35 mouse cellular contexts compared by ENCODE assay signal in genomic region chr16:49522576-49522975, GRCm38 (mm10).
"Had no signal": no experiment of that assay in that cellular context is flagged by ENCODE, and none has a peak within 500 bp of the region (broad histone marks: within the 10 kb centered on the region; RNA-seq: fewer than 3 reads in every experiment).

No protein-coding gene starts in this region.

- H3K36me3 ChIP-seq: heart, embryonic 12.5 days; heart, embryonic 13.5 days; heart, embryonic 15.5 days; hindbrain, embryonic 10.5 days; hindbrain, embryonic 12.5 days; hindbrain, embryonic 13.5 days; hindbrain, embryonic 15.5 days; intestine, embryonic 15.5 days; kidney, embryonic 15.5 days had no signal

- H3K4me3 ChIP-seq: heart, embryonic 12.5 days; heart, embryonic 13.5 days; heart, embryonic 15.5 days; hindbrain, embryonic 10.5 days; hindbrain, embryonic 12.5 days; hindbrain, embryonic 13.5 days; hindbrain, embryonic 15.5 days; intestine, embryonic 15.5 days; kidney, embryonic 15.5 days; layer of hippocampus, adult 2 months; left cerebral cortex, adult 2 months had no signal

- ATAC-seq: hindbrain, embryonic 16.5 days; hindbrain, postnatal 0 days; inflammation-experienced regulatory T-cells, adult 6 months; intestine, embryonic 15.5 days; intestine, embryonic 16.5 days; intestine, postnatal 0 days had no signal

- H3K27ac ChIP-seq: hindbrain, embryonic 10.5 days; hindbrain, embryonic 12.5 days; hindbrain, embryonic 13.5 days; hindbrain, embryonic 14.5 days; hindbrain, embryonic 15.5 days; hindbrain, postnatal 0 days; intestine, embryonic 15.5 days; kidney, embryonic 15.5 days; kidney, postnatal 0 days; layer of hippocampus, adult 2 months; left cerebral cortex, adult 2 months had no signal

- H3K9me3 ChIP-seq: heart, embryonic 12.5 days; heart, embryonic 13.5 days; heart, embryonic 15.5 days; hindbrain, embryonic 10.5 days; hindbrain, embryonic 12.5 days; hindbrain, embryonic 13.5 days; hindbrain, embryonic 15.5 days; intestine, embryonic 15.5 days; kidney, embryonic 15.5 days had no signal

- H3K4me1 ChIP-seq: hindbrain, embryonic 10.5 days; hindbrain, embryonic 12.5 days; hindbrain, embryonic 13.5 days; hindbrain, embryonic 15.5 days; intestine, embryonic 15.5 days had no signal

- H3K4me2 ChIP-seq: heart, embryonic 11.5 days; heart, embryonic 12.5 days; heart, embryonic 13.5 days; heart, embryonic 15.5 days; hindbrain, embryonic 12.5 days; hindbrain, embryonic 13.5 days; hindbrain, embryonic 14.5 days; hindbrain, embryonic 15.5 days; intestine, embryonic 15.5 days; kidney, embryonic 15.5 days had no signal

- DNase-seq: heart, postnatal 10 days; heart, postnatal 14 days; heart, postnatal 36 days; heart, postnatal 4 days; kidney, adult 11 months; kidney, adult 18-20 months; kidney, adult 2 months; kidney, adult 8-10 months; kidney, adult 9 months; kidney, postnatal 10 days; kidney, postnatal 14 days; kidney, postnatal 25 days; kidney, postnatal 36 days; kidney, postnatal 4 days; layer of hippocampus, adult 9-11 months; layer of hippocampus, postnatal 36 days had no signal

- H3K9ac ChIP-seq: heart, embryonic 12.5 days; heart, embryonic 13.5 days; heart, embryonic 15.5 days; hindbrain, embryonic 12.5 days; hindbrain, embryonic 13.5 days; hindbrain, embryonic 14.5 days; hindbrain, embryonic 15.5 days; intestine, embryonic 15.5 days; kidney, embryonic 15.5 days had no signal

- H3K27me3 ChIP-seq: heart, embryonic 12.5 days; heart, embryonic 13.5 days; heart, embryonic 15.5 days; hindbrain, embryonic 12.5 days; hindbrain, embryonic 13.5 days; hindbrain, embryonic 15.5 days; intestine, embryonic 15.5 days; kidney, embryonic 15.5 days had no signal
